Comparison of ENCODE assay signal across 18 mouse cellular contexts in genomic region chr8:71296784-71297183, GRCm38 (mm10). TPM values are rescaled to one million over a fixed set of nuclear protein-coding genes. Genes with fewer than 3 reads are reported as not detected.
DNase-seq lines count a peak whose midpoint lies in the region; ATAC-seq and TF ChIP-seq lines count a peak whose summit lies in the region.
"Had no signal": no experiment of that assay in that cellular context is flagged by ENCODE, and none has a peak within 500 bp of the region (broad histone marks: within the 10 kb centered on the region; RNA-seq: fewer than 3 reads in every experiment).

No protein-coding gene starts in this region.

- H3K4me2 ChIP-seq in liver, embryonic 16.5 days (ENCODE audit: low read depth, low read length): no peak overlapping the region
- H3K4me2 ChIP-seq in stomach, postnatal 0 days (replicated peaks; ENCODE audit: low read depth): no peak overlapping the region
- H3K4me2 ChIP-seq: embryonic facial prominence, embryonic 12.5 days; hindbrain, embryonic 13.5 days; limb, embryonic 13.5 days had no signal

- no peak for TF ChIP-seq CTCF in testis, adult 2 months (IDR thresholded peaks at IDR 0.05; ENCODE audit: control insufficient read depth, insufficient read depth, insufficient replicate concordance, low read depth, low read length)
- no peak for TF ChIP-seq CTCF in stomach, postnatal 0 days (IDR thresholded peaks at IDR 0.05; ENCODE audit: low read depth)

- H3K4me1 ChIP-seq in testis, adult 2 months (ENCODE audit: control insufficient read depth, insufficient read depth, low read length): no peaks in the 10 kb centered on the region
- peaks cover 2% of the 10 kb centered on the region for H3K4me1 ChIP-seq in liver, embryonic 16.5 days (ENCODE audit: control insufficient read depth, low read depth, low read length)
- no peaks in the 10 kb centered on the region for H3K4me1 ChIP-seq in stomach, postnatal 0 days (replicated peaks; ENCODE audit: control insufficient read depth, insufficient read depth)
- H3K4me1 ChIP-seq: embryonic facial prominence, embryonic 12.5 days; hindbrain, embryonic 13.5 days; limb, embryonic 13.5 days had no signal

- intact Hi-C loops in heart, postnatal 25 days (cut with DNase I): no loop called here
- intact Hi-C loops in left cerebral cortex, postnatal 4 days (cut with DNase I): no loop called here

- H3K9ac ChIP-seq in liver, embryonic 16.5 days (ENCODE audit: low read depth, low read length): no peak overlapping the region
- no peak overlapping the region for H3K9ac ChIP-seq in stomach, postnatal 0 days (ENCODE audit: low read length)
- H3K9ac ChIP-seq: embryonic facial prominence, embryonic 12.5 days; hindbrain, embryonic 13.5 days; limb, embryonic 13.5 days had no signal

- no peak for TF ChIP-seq POLR2A in testis, adult 2 months (IDR thresholded peaks at IDR 0.05; ENCODE audit: control insufficient read depth, low read depth, low read length)

- H3K36me3 ChIP-seq in testis, adult 2 months (ENCODE audit: control insufficient read depth, insufficient read depth, low read length): no peaks in the 10 kb centered on the region
- H3K36me3 ChIP-seq in liver, embryonic 16.5 days (ENCODE audit: control insufficient read depth, insufficient read depth): no peaks in the 10 kb centered on the region
- H3K36me3 ChIP-seq in stomach, postnatal 0 days (ENCODE audit: control insufficient read depth, insufficient read depth, low read length): no peaks in the 10 kb centered on the region

- no peaks in the 10 kb centered on the region for H3K27me3 ChIP-seq in testis, adult 2 months (ENCODE audit: control insufficient read depth, insufficient read depth, low read length)
- H3K27me3 ChIP-seq in liver, embryonic 16.5 days (ENCODE audit: control insufficient read depth, insufficient read depth, low read depth, low read length): no peaks in the 10 kb centered on the region
- H3K27me3 ChIP-seq in stomach, postnatal 0 days (ENCODE audit: control insufficient read depth, insufficient read depth, low read length): no peaks in the 10 kb centered on the region
- H3K27me3 ChIP-seq: embryonic facial prominence, embryonic 12.5 days; hindbrain, embryonic 13.5 days; limb, embryonic 13.5 days had no signal

- ATAC-seq in liver, embryonic 16.5 days (ENCODE audit: low read depth): no peak
- no peak for ATAC-seq in stomach, postnatal 0 days (ENCODE audit: low FRiP score, low TSS enrichment)

- H3K9me3 ChIP-seq in liver, embryonic 16.5 days (replicated peaks; ENCODE audit: control insufficient read depth, low read length): no peaks in the 10 kb centered on the region
- H3K9me3 ChIP-seq in stomach, postnatal 0 days (ENCODE audit: control insufficient read depth, low read length): no peaks in the 10 kb centered on the region
- H3K9me3 ChIP-seq: embryonic facial prominence, embryonic 12.5 days; hindbrain, embryonic 13.5 days had no signal

- 80% methylated on average over 2 of the region's 2 CpGs for WGBS in liver, embryonic 16.5 days (ENCODE audit: insufficient replicate concordance)
- WGBS in stomach, postnatal 0 days: 95% methylated on average over 2 of the region's 2 CpGs

- no peak overlapping the region for H3K4me3 ChIP-seq in testis, adult 2 months (ENCODE audit: control insufficient read depth, low read depth, low read length)
- H3K4me3 ChIP-seq in liver, embryonic 16.5 days (ENCODE audit: low read depth, low read length): no peak overlapping the region
- H3K4me3 ChIP-seq in stomach, postnatal 0 days (ENCODE audit: low read depth, low read length): no peak overlapping the region
- H3K4me3 ChIP-seq: embryonic facial prominence, embryonic 12.5 days; hindbrain, embryonic 13.5 days; limb, embryonic 13.5 days had no signal

- DNase-seq in heart, adult 18-20 months: peak; percentile 68 to 70
- DNase-seq in heart, postnatal 25 days (ENCODE audit: low spot score): no peak
- DNase-seq in testis, postnatal 14 days (ENCODE audit: low spot score): no peak
- DNase-seq in stomach, postnatal 0 days (ENCODE audit: low spot score): no peak
- DNase-seq in urinary bladder, postnatal 4 days (ENCODE audit: low spot score in 2 of 2): no peak
- no peak for DNase-seq in left cerebral cortex, postnatal 4 days
- DNase-seq: adrenal gland, postnatal 10 days; cerebellum, postnatal 36 days; kidney, adult 11 months; kidney, postnatal 25 days; lung, postnatal 14 days; midbrain, embryonic 14.5 days; right cerebral cortex, postnatal 14 days had no signal

- no peak for TF ChIP-seq EP300 in stomach, postnatal 0 days (optimal IDR thresholded peaks at IDR 0.05)

- 0 out of 2 replicates have a peak overlapping the region, but pooled peaks have one; percentile 4 for H3K27ac ChIP-seq in testis, adult 2 months (ENCODE audit: control insufficient read depth, insufficient read depth, low read depth, low read length)
- peak overlapping the region; percentile 69 for H3K27ac ChIP-seq in liver, embryonic 16.5 days (ENCODE audit: low read length)
- peak overlapping the region; percentile 18; the same call in 1 of the 2 replicates for H3K27ac ChIP-seq in stomach, postnatal 0 days (replicated peaks)
- H3K27ac ChIP-seq: embryonic facial prominence, embryonic 12.5 days; hindbrain, embryonic 13.5 days; limb, embryonic 13.5 days had no signal

RNA-seq across cellular contexts. Expression of gene Haus8, which starts 24.1 kb away (rescaled TPM):
- total RNA-seq in heart, adult 18-20 months (2021): 10 to 100 TPM; 25.5 to 29.5 TPM
- total RNA-seq in heart, postnatal 25 days (2021): 10 to 100 TPM; 31.6 to 36.1 TPM
- polyA plus RNA-seq in testis, adult 2 months (2012; rRNA removed): 4.1 and 4.5 TPM in 2 replicates
- 42.8 and 47.1 TPM in 2 replicates for polyA plus RNA-seq in liver, embryonic 16.5 days (2015; fragmentation: Nextera tagmentation; extraction: Ambion mirVana)
- polyA plus RNA-seq in stomach, postnatal 0 days (2015; fragmentation: Nextera tagmentation; extraction: Ambion mirVana): 24.8 and 29.0 TPM in 2 replicates
- 10 to 100 TPM; 38.8 to 39.4 TPM for total RNA-seq in left cerebral cortex, postnatal 4 days (2021)

RNA-seq across cellular contexts. Expression of gene Myo9b, which starts 24.3 kb away (rescaled TPM):
- total RNA-seq in heart, adult 18-20 months (2021): 10 to 100 TPM; 20.5 to 22.3 TPM
- 10 to 100 TPM; 26.2 to 28.6 TPM for total RNA-seq in heart, postnatal 25 days (2021)
- 8.2 and 8.8 TPM in 2 replicates for polyA plus RNA-seq in testis, adult 2 months (2012; rRNA removed)
- 7.4 and 7.8 TPM in 2 replicates for polyA plus RNA-seq in liver, embryonic 16.5 days (2015; fragmentation: Nextera tagmentation; extraction: Ambion mirVana)
- 5.8 and 6.0 TPM in 2 replicates for polyA plus RNA-seq in stomach, postnatal 0 days (2015; fragmentation: Nextera tagmentation; extraction: Ambion mirVana)
- 10 to 100 TPM; 47.3 to 48.5 TPM for total RNA-seq in left cerebral cortex, postnatal 4 days (2021)

Comparison
In these comparisons a context has a peak if more than half of its experiments do, and no peak if none do; other contexts are left out.
1. DNase-seq: peak in heart, adult 18-20 months (2 of 2); none in heart, postnatal 25 days (single experiment), testis, postnatal 14 days (single experiment), stomach, postnatal 0 days (single experiment), urinary bladder, postnatal 4 days (0 of 2) and left cerebral cortex, postnatal 4 days (single experiment).
2. H3K27ac ChIP-seq: peak in every context shown above with its lines; median percentile 69 in liver, embryonic 16.5 days; 18 in stomach, postnatal 0 days; 4 in testis, adult 2 months.